Mouse (Mus musculus) lung, embryonic 15.5 days (tissue): ENCODE results near the gene Galnt6. TPM values are rescaled to one million over a fixed set of nuclear protein-coding genes. Genes with fewer than 3 reads are reported as not detected.
A peak's percentile ranks its signal among the peaks of the same experiment; 100 is the strongest.

Experiments used
- ATAC-seq: fragments of 200-750 bp; cut with Nextera tagmentation; 2 replicates; pipeline ENCODE4 v1.8.0; 2017; ENCODE audit warnings: moderate number of reproducible peaks, borderline replicate concordance; ENCODE audit not compliant: low FRiP score, low TSS enrichment; ENCODE audit errors: extremely low read depth
- H3K27ac ChIP-seq: fragments of 300-500 bp; sonication (generic); 2 replicates; pipeline ENCODE4 v1.5.1; 2015; ENCODE audit warnings: moderate library complexity, mild to moderate bottlenecking, inconsistent platforms
- H3K27me3 ChIP-seq: fragments of 300-500 bp; sonication (generic); 2 replicates; pipeline ENCODE4 v1.6.1; 2015; ENCODE audit warnings: inconsistent platforms
- H3K36me3 ChIP-seq: fragments of 300-500 bp; sonication (generic); 2 replicates; pipeline ENCODE4 v1.6.1; 2015; ENCODE audit warnings: inconsistent platforms
- H3K4me1 ChIP-seq: fragments of 300-500 bp; sonication (generic); 2 replicates; pipeline ENCODE4 v1.6.1; 2015; ENCODE audit warnings: inconsistent platforms
- H3K4me2 ChIP-seq: fragments of 300-500 bp; sonication (generic); 2 replicates; pipeline ENCODE4 v1.6.1; 2015; ENCODE audit warnings: inconsistent platforms, mild to moderate bottlenecking, moderate library complexity
- H3K4me3 ChIP-seq: fragments of 300-500 bp; sonication (generic); 2 replicates; pipeline ENCODE4 v1.5.1; 2015; ENCODE audit warnings: mild to moderate bottlenecking, inconsistent platforms
- H3K9ac ChIP-seq: fragments of 300-500 bp; sonication (generic); 2 replicates; pipeline ENCODE4 v1.6.1; 2015; ENCODE audit warnings: inconsistent platforms
- H3K9me3 ChIP-seq: fragments of 300-500 bp; sonication (generic); 2 replicates; pipeline ENCODE4 v1.6.1; 2016; ENCODE audit warnings: inconsistent platforms
- WGBS: fragments of 180-500 bp; shearing (Covaris S2); methylation state at CpG from one replicate; pipeline ENCODE4 v1.1.7; 2015; 5-methylcytosine and 5-hydroxymethylcytosine counted together
- polyA plus RNA-seq: library from polyadenylated mRNA; unstranded; fragments of >200 nt; fragmentation: Nextera tagmentation; extraction: Ambion mirVana; gene quantifications from 2 replicates; pipeline ENCODE4 v1.2.1, GENCODE M21; 2015

The Galnt6 gene
- polyA plus RNA-seq, 1 experiment from 2014 or later = 0.61 TPM

GRCm38 (mm10) chr15:100666219-100666696 lies 62.9 kb downstream of the Galnt6 start:
- Histone ChIP-seq H3K36me3 (no peaks in the 10 kb centered on the region), H3K4me1 (peaks cover 21% of the 10 kb centered on the region), H3K9me3 (no peaks in the 10 kb centered on the region), H3K4me2 (no peak overlapping the region; the same call in 1 of the 2 replicates), H3K27me3 (no peaks in the 10 kb centered on the region), H3K9ac (no peak overlapping the region), H3K4me3 (no peak overlapping the region), H3K27ac (peak overlapping the region; percentile 19; the same call in 1 of the 2 replicates)
- 3% methylated on average over 7 of the region's 7 CpGs for WGBS
- no peak for ATAC-seq

GRCm38 (mm10) chr15:100665411-100666218 lies 63.6 kb downstream of the Galnt6 start:
- ATAC-seq = no peak
- no peaks in the 10 kb centered on the region for H3K27me3 ChIP-seq
- H3K36me3 ChIP-seq = no peaks in the 10 kb centered on the region
- no peak overlapping the region for H3K4me3 ChIP-seq
- H3K27ac ChIP-seq = peak overlapping the region; percentile 19; the same call in 1 of the 2 replicates
- no peaks in the 10 kb centered on the region for H3K9me3 ChIP-seq
- no peak overlapping the region for H3K9ac ChIP-seq
- peaks cover 21% of the 10 kb centered on the region for H3K4me1 ChIP-seq
- no peak overlapping the region for H3K4me2 ChIP-seq
- 25% methylated on average over 9 of the region's 9 CpGs for WGBS

- Histone ChIP-seq H3K9ac (no peak overlapping the region), H3K27ac (no peak overlapping the region), H3K4me2 (no peak overlapping the region), H3K4me1 (peaks cover 21% of the 10 kb centered on the region), H3K27me3 (no peaks in the 10 kb centered on the region), H3K4me3 (no peak overlapping the region), H3K9me3 (no peaks in the 10 kb centered on the region), H3K36me3 (no peaks in the 10 kb centered on the region)
- WGBS = 66% methylated on average over 9 of the region's 9 CpGs
- no peak for ATAC-seq
These were observed 64.3 kb downstream of the Galnt6 start for GRCm38 (mm10) chr15:100664813-100665274.

- H3K9ac ChIP-seq = no peak overlapping the region
- no peaks in the 10 kb centered on the region for H3K27me3 ChIP-seq
- ATAC-seq = no peak
- H3K36me3 ChIP-seq = no peaks in the 10 kb centered on the region
- WGBS = 86% methylated on average over 5 of the region's 5 CpGs
- H3K4me3 ChIP-seq = no peak overlapping the region
- no peaks in the 10 kb centered on the region for H3K9me3 ChIP-seq
- H3K27ac ChIP-seq = no peak overlapping the region
- peaks cover 10% of the 10 kb centered on the region; the same call in 1 of the 2 replicates for H3K4me1 ChIP-seq
- no peak overlapping the region for H3K4me2 ChIP-seq
These were observed 68.4 kb downstream of the Galnt6 start for GRCm38 (mm10) chr15:100660805-100661204.

GRCm38 (mm10) chr15:100660306-100660705 lies 68.9 kb downstream of the Galnt6 start:
- Histone ChIP-seq H3K27me3 (no peaks in the 10 kb centered on the region), H3K27ac (no peak overlapping the region), H3K4me2 (no peak overlapping the region), H3K9me3 (no peaks in the 10 kb centered on the region), H3K4me3 (no peak overlapping the region), H3K36me3 (no peaks in the 10 kb centered on the region), H3K4me1 (peaks cover 5% of the 10 kb centered on the region; the same call in 1 of the 2 replicates), H3K9ac (no peak overlapping the region)
- 76% methylated on average over 9 of the region's 9 CpGs for WGBS
- no peak for ATAC-seq

GRCm38 (mm10) chr15:100655201-100655600 lies 74.0 kb downstream of the Galnt6 start:
- H3K4me2 ChIP-seq = no peak overlapping the region
- H3K36me3 ChIP-seq = no peaks in the 10 kb centered on the region
- H3K27ac ChIP-seq = no peak overlapping the region
- no peaks in the 10 kb centered on the region for H3K27me3 ChIP-seq
- H3K4me3 ChIP-seq = no peak overlapping the region
- no peak for ATAC-seq
- no peak overlapping the region for H3K9ac ChIP-seq
- H3K9me3 ChIP-seq = no peaks in the 10 kb centered on the region
- no peaks in the 10 kb centered on the region for H3K4me1 ChIP-seq
- 77% methylated on average over 5 of the region's 5 CpGs for WGBS

- Histone ChIP-seq H3K27ac (no peak overlapping the region), H3K36me3 (no peaks in the 10 kb centered on the region), H3K9ac (no peak overlapping the region), H3K9me3 (no peaks in the 10 kb centered on the region), H3K27me3 (no peaks in the 10 kb centered on the region), H3K4me3 (no peak overlapping the region), H3K4me1 (no peaks in the 10 kb centered on the region), H3K4me2 (no peak overlapping the region)
- 75% methylated on average over 1 of the region's 1 CpGs for WGBS
- ATAC-seq = no peak
These were observed 74.9 kb downstream of the Galnt6 start for GRCm38 (mm10) chr15:100654271-100654670.

- no peak for ATAC-seq
- H3K9ac ChIP-seq = no peak overlapping the region
- H3K4me2 ChIP-seq = no peak overlapping the region
- H3K36me3 ChIP-seq = no peaks in the 10 kb centered on the region
- H3K27me3 ChIP-seq = no peaks in the 10 kb centered on the region
- H3K4me3 ChIP-seq = no peak overlapping the region
- 50% methylated on average over 9 of the region's 9 CpGs for WGBS
- H3K4me1 ChIP-seq = no peaks in the 10 kb centered on the region
- H3K9me3 ChIP-seq = no peaks in the 10 kb centered on the region
- no peak overlapping the region for H3K27ac ChIP-seq
These were observed 77.6 kb downstream of the Galnt6 start for GRCm38 (mm10) chr15:100651610-100652009.

GRCm38 (mm10) chr15:100650111-100650510 lies 79.1 kb downstream of the Galnt6 start:
- Histone ChIP-seq H3K4me3 (no peak overlapping the region), H3K9ac (no peak overlapping the region), H3K4me2 (no peak overlapping the region), H3K9me3 (no peaks in the 10 kb centered on the region), H3K27me3 (no peaks in the 10 kb centered on the region), H3K27ac (no peak overlapping the region), H3K4me1 (no peaks in the 10 kb centered on the region), H3K36me3 (no peaks in the 10 kb centered on the region)
- 76% methylated on average over 10 of the region's 10 CpGs for WGBS
- ATAC-seq = no peak

GRCm38 (mm10) chr15:100646161-100646560 lies 83.0 kb downstream of the Galnt6 start:
- Histone ChIP-seq H3K36me3 (no peaks in the 10 kb centered on the region), H3K4me2 (no peak overlapping the region), H3K27ac (no peak overlapping the region), H3K27me3 (0 out of 2 replicates have a peak, but pooled peaks cover 3% of the 10 kb centered on the region), H3K9me3 (no peaks in the 10 kb centered on the region), H3K4me1 (no peaks in the 10 kb centered on the region), H3K9ac (no peak overlapping the region), H3K4me3 (no peak overlapping the region)
- WGBS = 72% methylated on average over 6 of the region's 6 CpGs
- ATAC-seq = no peak

- no peak overlapping the region for H3K4me3 ChIP-seq
- peaks cover 21% of the 10 kb centered on the region for H3K27me3 ChIP-seq
- no peak overlapping the region for H3K27ac ChIP-seq
- H3K4me1 ChIP-seq = peaks cover 3% of the 10 kb centered on the region
- no peak overlapping the region for H3K4me2 ChIP-seq
- H3K9me3 ChIP-seq = no peaks in the 10 kb centered on the region
- H3K9ac ChIP-seq = no peak overlapping the region
- H3K36me3 ChIP-seq = no peaks in the 10 kb centered on the region
- no peak for ATAC-seq
- WGBS = 88% methylated on average over 7 of the region's 7 CpGs
These were observed 86.7 kb downstream of the Galnt6 start for GRCm38 (mm10) chr15:100642451-100642850.
